Mouse (Mus musculus) C2C12 (cell line): ENCODE measurements around the gene Cfap100.

Experiments
- CEBPB ChIP-seq: IDR thresholded peaks from one replicate; pipeline ENCODE4 v1.6.1; 2011; ENCODE audit warnings: low read depth, mild to moderate bottlenecking, control low read depth, moderate library complexity
- CTCF ChIP-seq: IDR thresholded peaks from one replicate; pipeline ENCODE4 v1.5.1; 2011; ENCODE audit not compliant: control insufficient read depth, insufficient read depth, insufficient read length
- MAX ChIP-seq: IDR thresholded peaks from one replicate; pipeline ENCODE4 v1.6.1; 2011; ENCODE audit warnings: mild to moderate bottlenecking, control low read depth
- MYOD1 ChIP-seq: IDR thresholded peaks from one replicate; pipeline ENCODE4 v1.6.1; 2011; ENCODE audit warnings: low read depth; ENCODE audit not compliant: control insufficient read depth, insufficient read length
- MYOG ChIP-seq: IDR thresholded peaks from one replicate; pipeline ENCODE4 v1.6.1; 2011; ENCODE audit not compliant: control insufficient read depth, insufficient read length; ENCODE audit errors: extremely low read depth
- USF1 ChIP-seq: IDR thresholded peaks from one replicate; pipeline ENCODE4 v1.6.1; 2011; ENCODE audit warnings: low read depth, mild to moderate bottlenecking, control low read depth, moderate library complexity

- TF ChIP-seq CTCF (no peak), MYOD1 (no peak), CEBPB (no peak), USF1 (no peak), MAX (no peak), MYOG (no peak)
Observed at GRCm38 (mm10) chr6:90429911-90430310, 1.3 kb upstream of the Cfap100 start.
